Mouse (Mus musculus) macrophage (primary cell): ENCODE data around the gene Olfr788. TPM values are rescaled to one million over a fixed set of nuclear protein-coding genes. Genes with fewer than 3 reads are reported as not detected.

ENCODE experiments used
- H3K27ac ChIP-seq: fragments of 350-480 bp; formaldehyde crosslinking; 2 replicates; pipeline ENCODE4 v1.9.0; 2021
- H3K36me3 ChIP-seq: fragments of 350-480 bp; formaldehyde crosslinking; 2 replicates; pipeline ENCODE4 v1.9.0; 2021; ENCODE audit errors: inconsistent target
- H3K4me3 ChIP-seq: fragments of 350-480 bp; formaldehyde crosslinking; 2 replicates; pipeline ENCODE4 v1.9.0; 2021; ENCODE audit errors: inconsistent target
- H3K79me2 ChIP-seq: fragments of 350-480 bp; formaldehyde crosslinking; 2 replicates; pipeline ENCODE4 v1.9.0; 2021; ENCODE audit errors: inconsistent target
- WGBS: methylation state at CpG from one replicate; pipeline ENCODE4 v1.1.7; 2026; ENCODE audit warnings: inconsistent platforms; ENCODE audit not compliant: missing documents; 5-methylcytosine and 5-hydroxymethylcytosine counted together
- polyA plus RNA-seq: library from polyadenylated mRNA; stranded (reverse); fragments of 250-400 nt; gene quantifications from 3 replicates; pipeline ENCODE4 v1.2.4, GENCODE M21; 2018; ENCODE audit warnings: inconsistent platforms
- total RNA-seq, 78 experiments: library from RNA; depleted of rRNA; stranded (reverse); fragments of 250-400 nt; gene quantifications; 1 replicate in 9 of 78; 2 replicates in 24 of 78; 3 replicates in 43 of 78; 4 replicates in 2 of 78; pipeline ENCODE4 v1.2.4; 2018; ENCODE audit warnings: inconsistent platforms in 56 of 78

Olfr788 gene
- total RNA-seq (2018; cell fraction: chromatin; rRNA removed) = not detected
- total RNA-seq (2018; cell fraction: cytosol; rRNA removed) = not detected
- not detected for total RNA-seq (2018; cell fraction: nucleus; rRNA removed)
- not detected in 3 replicates for polyA plus RNA-seq

- Histone ChIP-seq H3K4me3 (no peak within 1 kb of the TSS), H3K79me2 (no peaks in the 10 kb centered on the region), H3K36me3 (no peaks in the 10 kb centered on the region), H3K27ac (no peak within 1 kb of the TSS)
Observed at GRCm38 (mm10) chr10:129470698-129471097, at the start of gene Olfr788. Gene Olfr788, plus strand, starts transcription at chr10:129470998.

DNA sequence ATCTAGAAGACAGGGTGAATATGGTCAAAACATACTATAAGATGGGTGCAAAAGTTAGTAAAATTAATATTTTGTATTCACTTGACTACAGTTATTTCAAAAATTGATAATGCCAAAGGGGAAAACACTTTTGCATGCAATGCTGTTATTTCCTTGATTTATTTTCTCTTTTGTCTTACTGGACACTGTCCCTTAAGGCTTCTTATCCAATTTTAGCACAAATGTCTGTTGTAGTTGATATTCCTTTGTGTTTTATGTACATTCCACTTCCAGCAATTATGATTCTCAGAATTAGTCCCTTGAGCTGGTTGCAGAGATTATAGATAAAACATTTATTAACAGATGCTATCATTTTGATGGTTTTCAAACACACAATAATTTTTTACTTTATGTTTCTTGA lies 43.8 kb upstream of the Olfr788 start, which contains the start of gene Olfr786:
Gene Olfr786 (plus strand): TSS at position 301 of the 400 bp plus-strand sequence.
- H3K79me2 ChIP-seq = no peaks in the 10 kb centered on the region
- no peak within 1 kb of the TSS for H3K27ac ChIP-seq
- H3K4me3 ChIP-seq = no peak within 1 kb of the TSS
- no peaks in the 10 kb centered on the region for H3K36me3 ChIP-seq

DNA sequence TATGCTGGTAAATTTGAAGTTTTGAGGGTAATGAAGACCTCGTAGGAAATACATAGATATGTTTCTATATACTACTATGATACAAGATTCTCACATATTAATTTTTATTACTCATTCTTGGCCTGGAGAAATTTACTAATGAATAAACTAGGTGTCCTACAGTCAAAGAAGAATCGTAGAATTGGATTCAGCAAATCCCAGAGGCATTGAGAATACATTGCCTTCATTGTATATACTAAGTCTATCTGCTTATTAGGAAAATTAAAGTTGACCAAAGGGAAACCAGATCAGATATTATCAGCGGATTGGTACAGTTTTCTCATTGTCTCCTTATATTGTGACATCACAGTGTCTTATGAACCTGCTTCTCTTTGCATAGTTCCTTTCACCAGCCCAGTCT lies 9.2 kb upstream of the Olfr788 start, which contains the start of gene Olfr787:
Gene Olfr787 (plus strand): TSS at position 301 of the 400 bp plus-strand sequence.
- Histone ChIP-seq H3K27ac (no peak within 1 kb of the TSS), H3K79me2 (no peaks in the 10 kb centered on the region), H3K36me3 (no peaks in the 10 kb centered on the region), H3K4me3 (no peak within 1 kb of the TSS)
- WGBS = 79% methylated on average over 3 of the region's 3 CpGs

GRCm38 (mm10) chr10:129473256-129473655 lies 2.5 kb downstream of the Olfr788 start:
- Histone ChIP-seq H3K79me2 (no peaks in the 10 kb centered on the region), H3K36me3 (no peaks in the 10 kb centered on the region), H3K27ac (no peak overlapping the region), H3K4me3 (no peak overlapping the region)
- WGBS = 83% methylated on average over 2 of the region's 2 CpGs

DNA sequence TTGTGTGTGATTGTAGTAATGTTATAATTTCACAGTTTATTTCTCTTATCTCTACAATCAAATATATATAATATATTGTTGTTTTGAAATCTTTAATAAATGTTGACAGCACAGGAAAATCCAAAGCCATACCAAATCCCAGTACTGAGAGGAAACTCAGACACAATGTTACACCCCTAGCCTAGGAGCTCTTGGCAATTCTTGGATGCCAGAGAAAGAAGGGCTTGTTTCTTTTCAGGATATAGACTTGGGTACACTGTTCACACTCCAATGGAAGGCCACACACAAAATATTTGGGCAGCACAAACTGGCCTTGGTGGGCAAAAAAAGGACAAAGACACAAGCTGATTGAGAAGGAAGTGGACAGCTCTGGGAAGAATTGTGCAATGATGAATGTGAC lies 2.9 kb downstream of the Olfr788 start:
- H3K4me3 ChIP-seq = no peak overlapping the region
- no peak overlapping the region for H3K27ac ChIP-seq
- no peaks in the 10 kb centered on the region for H3K79me2 ChIP-seq
- no peaks in the 10 kb centered on the region for H3K36me3 ChIP-seq

GRCm38 (mm10) chr10:129484452-129484851 lies 13.7 kb downstream of the Olfr788 start, which contains the start of gene Olfr789:
Gene Olfr789, plus strand, starts transcription at chr10:129484752.
- Histone ChIP-seq H3K79me2 (no peaks in the 10 kb centered on the region), H3K4me3 (no peak within 1 kb of the TSS), H3K36me3 (no peaks in the 10 kb centered on the region), H3K27ac (no peak within 1 kb of the TSS)
- WGBS = 69% methylated on average over 2 of the region's 2 CpGs

DNA sequence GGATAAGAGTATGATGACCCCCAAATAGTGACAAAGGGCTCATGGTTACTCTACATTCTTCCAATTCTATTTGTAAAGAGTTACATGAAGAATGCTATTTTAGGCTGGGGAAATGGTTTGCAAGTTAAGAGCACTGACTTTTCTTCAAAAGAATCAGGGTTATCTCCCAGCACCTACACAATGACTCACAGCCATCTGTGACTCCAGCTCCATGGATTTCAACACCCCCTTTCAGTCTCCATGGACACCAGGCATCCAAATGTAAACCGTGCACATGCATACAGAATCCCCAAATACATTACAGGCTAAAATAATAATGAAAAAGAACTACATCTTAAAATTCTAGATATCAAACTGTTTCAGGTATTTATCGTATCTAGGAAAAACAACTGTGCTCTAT lies 19.3 kb downstream of the Olfr788 start:
- WGBS = 77% methylated on average over 2 of the region's 2 CpGs
- no peak overlapping the region for H3K4me3 ChIP-seq
- H3K36me3 ChIP-seq = no peaks in the 10 kb centered on the region
- no peak overlapping the region for H3K27ac ChIP-seq
- H3K79me2 ChIP-seq = no peaks in the 10 kb centered on the region

DNA sequence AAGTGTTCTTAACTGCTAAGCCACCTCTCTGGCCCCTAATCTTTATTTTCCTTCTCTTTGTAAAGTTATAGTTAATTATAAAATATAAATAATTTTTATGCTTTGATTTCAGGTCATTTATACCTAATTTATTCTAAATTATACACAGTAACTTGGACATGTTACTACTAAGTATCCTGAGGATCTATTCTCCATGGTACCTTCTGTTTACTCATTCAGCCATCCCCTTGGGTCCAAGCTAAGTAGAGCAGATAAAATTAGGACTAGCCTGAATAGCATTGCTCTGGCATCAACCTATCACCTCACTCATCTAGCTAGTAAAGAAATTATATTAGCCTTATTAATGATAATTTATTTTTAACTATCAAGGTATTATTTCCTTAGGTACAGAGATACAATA lies 27.4 kb downstream of the Olfr788 start, which contains the start of gene Olfr790:
Gene Olfr790 (plus strand): TSS at position 301 of the 400 bp plus-strand sequence.
- H3K79me2 ChIP-seq = no peaks in the 10 kb centered on the region
- no peak within 1 kb of the TSS for H3K4me3 ChIP-seq
- H3K27ac ChIP-seq = no peak within 1 kb of the TSS
- H3K36me3 ChIP-seq = no peaks in the 10 kb centered on the region

DNA sequence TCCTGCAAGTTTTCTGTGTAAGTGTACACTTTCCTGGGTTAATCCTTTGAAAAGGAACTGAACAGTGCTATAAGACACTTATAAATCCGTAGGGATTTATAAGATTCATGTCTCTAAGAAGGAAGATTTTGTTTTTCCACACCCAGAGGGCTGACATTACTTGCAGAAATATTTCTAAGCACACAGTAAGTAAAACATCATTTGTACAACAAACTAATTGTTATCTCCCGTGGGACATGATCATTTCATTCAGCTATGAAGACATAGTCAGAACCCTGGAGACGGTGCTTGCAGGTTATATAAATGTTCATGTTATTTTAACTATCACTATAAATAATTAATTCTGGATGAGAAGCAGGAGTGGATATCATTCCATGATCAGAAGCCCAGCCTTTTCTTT lies 50.7 kb downstream of the Olfr788 start, which contains the start of gene Olfr791:
Gene Olfr791 (plus strand): TSS at position 301 of the 400 bp plus-strand sequence.
- H3K36me3 ChIP-seq = no peaks in the 10 kb centered on the region
- no peak within 1 kb of the TSS for H3K4me3 ChIP-seq
- no peak within 1 kb of the TSS for H3K27ac ChIP-seq
- no peaks in the 10 kb centered on the region for H3K79me2 ChIP-seq
- WGBS = 66% methylated on average over 3 of the region's 3 CpGs

Other genes starting within 250 kb of the Olfr788 start
- not detected in 3 replicates for gene Olfr774, start 234.8 kb upstream of the Olfr788 start, polyA plus RNA-seq
- not detected in 3 replicates for gene Olfr775, start 222.6 kb upstream of the Olfr788 start, polyA plus RNA-seq
- not detected in 3 replicates for gene Olfr776, start 211.9 kb upstream of the Olfr788 start, polyA plus RNA-seq
- not detected in 3 replicates for gene Olfr777, start 199.5 kb upstream of the Olfr788 start, polyA plus RNA-seq
- gene Olfr780, start 152.9 kb upstream of the Olfr788 start, polyA plus RNA-seq = not detected in 3 replicates
- not detected in 3 replicates for gene Olfr781, start 142.1 kb upstream of the Olfr788 start, polyA plus RNA-seq
- not detected in 3 replicates for gene Olfr782, start 122.1 kb upstream of the Olfr788 start, polyA plus RNA-seq
- not detected in 3 replicates for gene Olfr784, start 86.9 kb upstream of the Olfr788 start, polyA plus RNA-seq
- gene Olfr785, start 65.6 kb upstream of the Olfr788 start, polyA plus RNA-seq = not detected in 3 replicates
- not detected in 3 replicates for gene Olfr786, start 43.7 kb upstream of the Olfr788 start, polyA plus RNA-seq
- gene Olfr787, start 9.1 kb upstream of the Olfr788 start, polyA plus RNA-seq = not detected in 3 replicates
- gene Olfr789, start 13.8 kb downstream of the Olfr788 start, polyA plus RNA-seq = not detected in 3 replicates
- gene Olfr790, start 27.5 kb downstream of the Olfr788 start, polyA plus RNA-seq = not detected in 3 replicates
- not detected in 3 replicates for gene Olfr791, start 50.8 kb downstream of the Olfr788 start, polyA plus RNA-seq
- gene Olfr792, start 68.2 kb downstream of the Olfr788 start, polyA plus RNA-seq = not detected in 3 replicates
- not detected in 3 replicates for gene Olfr794, start 96.7 kb downstream of the Olfr788 start, polyA plus RNA-seq
- gene Olfr796, start 141.6 kb downstream of the Olfr788 start, polyA plus RNA-seq = not detected in 3 replicates
- gene Olfr798, start 156.9 kb downstream of the Olfr788 start, polyA plus RNA-seq = not detected in 3 replicates
- gene Olfr799, start 166.5 kb downstream of the Olfr788 start, polyA plus RNA-seq = not detected in 3 replicates
- not detected in 3 replicates for gene Olfr800, start 186.7 kb downstream of the Olfr788 start, polyA plus RNA-seq
- not detected in 3 replicates for gene Olfr801, start 202.9 kb downstream of the Olfr788 start, polyA plus RNA-seq
- not detected in 3 replicates for gene Olfr802, start 217.2 kb downstream of the Olfr788 start, polyA plus RNA-seq
- not detected in 3 replicates for gene Olfr803, start 223.3 kb downstream of the Olfr788 start, polyA plus RNA-seq
- not detected in 3 replicates for gene Olfr804, start 232.2 kb downstream of the Olfr788 start, polyA plus RNA-seq